Mouse (Mus musculus): ENCODE measurements around the gene Car8.

Gene Car8

GRCm38 (mm10) chr4:8238560-8239305, at the start of gene Car8:
Car8 (minus strand) TSS chr4:8239041.
- DNase-seq = peak; percentile 35 to 58

DNA sequence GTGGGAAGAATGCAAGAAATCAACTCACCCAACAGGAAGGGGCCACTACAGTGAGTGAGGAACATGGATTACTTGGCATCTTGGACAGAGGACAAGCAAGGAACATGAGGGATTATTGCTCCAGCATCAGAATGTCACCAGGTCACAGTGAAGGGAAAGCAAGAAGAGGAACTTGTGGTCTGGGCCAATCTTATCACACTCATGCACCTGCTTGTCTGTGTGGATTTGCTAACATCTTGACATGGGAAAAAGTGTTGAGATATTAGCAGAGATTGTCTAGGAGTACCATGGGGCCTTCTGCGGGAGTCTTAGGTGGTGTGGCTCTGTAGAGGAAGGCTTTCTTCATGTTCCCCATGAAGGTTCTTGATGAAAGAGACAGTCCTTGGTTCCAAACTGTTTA, 46.1 kb upstream of the Car8 start:
- no peak for DNase-seq

DNA sequence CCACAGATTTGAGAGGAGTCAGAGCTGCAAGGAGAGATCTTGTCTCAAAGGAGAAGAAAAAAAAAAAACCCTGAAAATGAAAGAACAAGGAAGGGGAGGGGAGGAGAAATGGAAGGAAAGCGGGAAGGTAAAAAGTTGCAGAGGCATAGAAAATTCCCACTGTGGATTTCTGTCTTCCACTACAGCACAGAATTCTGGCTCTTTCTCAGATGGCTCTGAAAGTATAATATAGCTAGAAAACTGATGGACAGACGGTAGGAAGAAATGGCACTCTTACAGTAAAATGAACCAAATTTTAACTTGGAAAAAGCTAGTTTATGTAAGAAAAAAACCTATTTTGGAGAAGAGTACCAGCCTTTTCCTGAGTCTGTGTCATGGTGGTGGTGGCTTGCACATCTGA, 39.3 kb upstream of the Car8 start:
- no peak for DNase-seq

DNA sequence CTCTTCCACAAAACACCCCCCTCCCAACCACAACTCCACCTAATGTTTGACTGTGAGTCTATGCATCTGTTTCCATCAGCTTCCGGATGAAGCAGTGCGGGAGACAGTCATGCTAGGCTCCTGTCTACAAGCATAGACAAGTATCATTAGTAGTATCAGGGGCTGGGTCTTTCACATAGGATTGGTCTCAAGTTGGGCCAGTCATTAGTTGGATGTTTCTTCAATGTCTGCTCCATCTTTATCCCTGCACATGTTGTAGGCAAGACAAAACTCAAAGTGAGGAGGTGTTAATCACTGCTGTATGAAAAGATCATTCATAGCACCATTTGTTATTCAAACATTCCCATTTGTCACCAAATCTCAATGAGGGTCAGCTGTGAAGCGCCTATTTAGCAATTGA, 11.0 kb upstream of the Car8 start:
- DNase-seq = no peak

DNA sequence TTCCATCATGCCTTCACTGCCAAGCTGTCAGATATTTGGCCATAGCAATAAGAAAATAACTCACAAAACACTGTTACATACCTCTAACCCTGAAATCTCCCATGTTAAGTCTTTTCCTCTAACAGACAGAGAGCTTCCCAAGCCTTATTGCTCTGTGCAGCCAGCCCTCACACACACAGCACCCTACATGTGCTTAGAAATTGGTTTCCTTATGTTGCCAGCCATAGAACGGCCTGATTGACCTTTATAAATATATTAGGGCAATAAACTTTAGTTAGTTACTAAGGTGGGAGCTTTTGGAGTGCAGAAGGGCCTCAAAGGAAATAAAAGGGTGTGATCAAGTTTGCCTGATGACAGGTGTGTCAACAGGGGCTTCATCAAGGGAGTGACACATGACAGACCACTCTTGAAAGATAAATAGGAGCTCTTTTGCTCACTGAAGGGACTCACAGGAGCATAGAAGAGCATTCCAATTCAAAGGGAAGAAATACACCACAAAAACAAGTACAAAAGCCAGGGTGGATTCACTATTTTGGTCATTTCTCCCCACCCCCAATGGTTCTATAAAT, 6.7 kb upstream of the Car8 start:
- no peak for DNase-seq

DNA sequence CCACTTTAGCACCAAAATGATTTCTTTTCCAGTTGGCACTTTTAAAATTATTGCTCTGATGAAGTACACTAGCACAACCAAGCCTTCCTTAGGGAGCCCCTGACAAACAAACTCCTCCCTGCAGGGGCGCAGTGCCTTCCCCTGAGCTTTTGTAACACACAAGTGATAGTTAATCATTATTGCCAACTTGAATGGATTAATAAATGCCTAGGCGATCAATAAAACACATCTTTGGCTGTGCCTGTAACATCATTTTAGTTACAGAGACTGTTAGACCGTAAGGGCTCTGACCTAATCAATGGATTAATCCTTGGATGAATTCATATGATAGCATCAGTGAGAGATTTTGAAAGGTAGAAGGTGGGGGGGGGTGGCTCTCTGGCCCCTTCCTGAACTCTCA, 6.2 kb upstream of the Car8 start:
- no peak for DNase-seq

GRCm38 (mm10) chr4:8239699-8240098, 858 bp upstream of the Car8 start:
- DNase-seq = no peak

DNA sequence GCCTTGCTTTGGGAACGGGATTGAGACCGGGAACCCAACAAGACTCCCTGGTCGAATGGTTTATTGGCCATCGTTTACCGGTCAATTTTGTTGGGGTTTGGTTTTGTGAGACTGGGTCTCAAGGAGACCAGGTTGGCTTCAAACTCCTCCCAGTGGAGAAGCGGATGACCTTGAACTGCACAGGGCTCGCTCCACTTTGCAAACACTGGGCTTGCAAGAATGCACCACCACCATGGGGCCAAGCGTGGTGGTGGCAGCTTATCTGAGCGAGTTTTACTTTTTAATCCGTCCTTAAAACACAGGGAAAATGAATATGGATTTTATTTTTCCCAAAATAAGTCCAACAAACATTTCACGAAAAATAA, 447 bp upstream of the Car8 start:
- DNase-seq = no peak

DNA sequence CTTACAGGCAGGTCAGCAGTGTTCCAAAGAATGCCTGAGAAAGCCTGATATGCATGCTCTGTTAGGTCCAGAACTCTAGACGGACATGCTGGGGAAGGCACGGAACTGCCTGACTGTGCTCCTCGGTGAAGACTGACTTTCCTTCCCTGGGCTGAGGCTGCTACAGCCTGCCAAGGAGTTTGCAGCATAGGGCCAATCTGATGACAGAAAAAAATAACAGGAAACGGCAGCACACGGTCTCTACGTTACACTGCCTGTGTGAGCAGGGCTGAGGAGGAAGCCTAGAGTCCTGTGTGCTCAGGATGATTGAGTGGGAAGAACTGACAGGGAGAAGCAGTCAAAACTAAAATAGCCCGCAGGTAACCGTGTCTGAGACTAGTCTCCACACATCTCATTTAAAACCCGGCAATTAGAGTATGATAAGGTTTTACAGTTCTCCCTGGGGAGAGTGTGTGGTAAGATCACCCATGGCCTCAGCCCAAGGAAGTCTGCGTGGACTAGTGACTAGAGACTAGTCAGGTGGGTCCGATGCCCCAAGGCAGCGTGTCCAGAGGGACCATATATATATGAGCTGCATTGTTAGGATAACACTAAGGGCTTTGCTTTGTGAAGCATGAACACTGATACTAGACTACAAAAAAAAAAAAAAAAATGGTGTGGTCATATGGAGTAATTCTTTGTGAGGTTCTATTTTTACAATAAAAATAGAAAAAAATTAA, 6.3 kb downstream of the Car8 start:
- DNase-seq = no peak

GRCm38 (mm10) chr4:8231291-8231871, 7.5 kb downstream of the Car8 start:
- no peak for DNase-seq

DNA sequence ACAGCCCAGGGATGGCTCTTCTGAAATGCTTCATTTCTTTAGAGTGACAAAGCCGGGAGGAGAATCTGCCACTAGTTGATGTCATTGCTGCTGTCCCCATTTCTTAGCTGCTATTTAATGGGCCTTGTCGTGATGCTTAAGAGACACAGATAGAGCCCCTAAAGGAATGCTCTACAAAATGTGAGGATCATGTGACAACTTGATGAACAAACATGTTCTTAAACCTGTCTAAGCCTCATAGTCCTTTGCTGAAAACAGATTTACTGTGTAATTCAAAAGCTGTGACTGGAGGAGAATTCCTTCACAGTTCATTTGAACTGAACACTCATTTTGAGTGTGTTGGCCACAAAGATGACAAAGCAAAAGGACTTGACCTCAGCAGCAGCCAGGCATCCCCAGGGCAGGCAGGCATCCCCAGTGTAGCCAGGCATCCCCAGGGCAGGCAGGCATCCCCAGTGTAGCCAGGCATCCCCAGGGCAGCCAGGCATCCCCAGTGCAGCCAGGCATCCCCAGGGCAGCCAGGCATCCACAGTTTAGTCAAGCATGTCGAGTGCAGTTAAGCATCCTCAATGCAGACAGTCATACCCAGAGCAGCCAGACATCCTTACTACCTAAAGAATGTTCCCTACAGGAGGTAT, 9.1 kb downstream of the Car8 start:
- no peak for DNase-seq

DNA sequence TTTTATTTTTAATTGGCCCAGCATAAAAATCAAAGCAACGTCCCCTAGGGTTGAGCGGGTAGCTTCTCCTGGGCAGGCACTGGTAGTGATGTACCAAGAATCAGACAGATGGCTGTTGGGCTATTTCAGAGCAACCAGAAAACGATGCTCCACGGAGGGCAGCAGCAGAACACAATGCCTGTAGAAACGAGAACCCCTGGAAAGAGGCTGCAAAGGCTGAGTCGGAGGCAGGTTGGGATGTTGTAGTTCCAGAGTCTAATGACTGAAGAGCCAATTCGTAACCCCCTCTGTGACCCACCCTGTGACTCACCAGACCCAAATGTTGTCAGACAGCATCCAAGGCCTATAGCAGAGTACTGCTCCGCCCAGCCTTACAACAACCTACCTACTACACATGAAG, 19.9 kb downstream of the Car8 start:
- no peak for DNase-seq

DNA sequence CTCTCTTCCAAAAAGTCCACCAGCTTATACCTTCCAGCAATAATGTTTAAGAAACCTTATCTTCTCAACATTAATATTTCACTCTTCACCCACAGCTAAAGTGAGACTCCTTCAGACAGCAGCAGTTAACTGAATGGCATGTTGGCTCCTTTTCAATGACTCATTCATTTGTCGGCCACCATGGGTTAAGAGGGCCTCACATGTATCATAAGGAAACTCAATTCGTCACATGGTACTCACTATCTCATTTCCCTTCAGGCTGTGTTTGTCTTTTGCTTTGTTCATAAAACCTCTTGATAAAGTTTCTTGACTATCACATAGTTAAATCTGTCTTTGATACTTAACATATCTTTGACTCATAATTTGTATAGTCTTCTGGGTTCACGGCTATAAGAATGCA, 20.8 kb downstream of the Car8 start:
- no peak for DNase-seq

DNA sequence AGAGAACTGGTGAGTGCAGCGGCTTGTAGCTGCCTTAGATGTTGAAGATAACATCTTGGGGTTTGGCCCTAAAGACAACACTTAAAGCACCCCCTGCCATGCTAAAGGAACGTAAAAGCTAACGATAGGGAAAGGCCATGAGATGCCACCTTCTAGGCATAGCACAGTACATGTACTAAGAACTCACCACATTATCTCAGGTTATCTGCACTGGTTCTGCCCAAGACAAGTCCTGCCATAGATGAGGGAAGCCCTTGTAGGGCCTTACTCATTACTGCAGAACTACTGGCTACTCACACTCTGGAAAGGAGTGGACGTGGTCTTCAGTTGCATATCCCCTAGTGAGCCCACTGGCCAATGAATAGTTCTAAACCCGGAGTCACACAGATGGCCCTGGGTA, 21.6 kb downstream of the Car8 start:
- DNase-seq = no peak

- DNase-seq = no peak
These were observed 22.3 kb downstream of the Car8 start for GRCm38 (mm10) chr4:8216551-8216950.

- no peak for DNase-seq
These were observed 25.2 kb downstream of the Car8 start for GRCm38 (mm10) chr4:8213661-8214060.

- no peak for DNase-seq
These were observed 25.8 kb downstream of the Car8 start for GRCm38 (mm10) chr4:8212873-8213569.

GRCm38 (mm10) chr4:8210452-8210851, 28.4 kb downstream of the Car8 start:
- DNase-seq = no peak

DNA sequence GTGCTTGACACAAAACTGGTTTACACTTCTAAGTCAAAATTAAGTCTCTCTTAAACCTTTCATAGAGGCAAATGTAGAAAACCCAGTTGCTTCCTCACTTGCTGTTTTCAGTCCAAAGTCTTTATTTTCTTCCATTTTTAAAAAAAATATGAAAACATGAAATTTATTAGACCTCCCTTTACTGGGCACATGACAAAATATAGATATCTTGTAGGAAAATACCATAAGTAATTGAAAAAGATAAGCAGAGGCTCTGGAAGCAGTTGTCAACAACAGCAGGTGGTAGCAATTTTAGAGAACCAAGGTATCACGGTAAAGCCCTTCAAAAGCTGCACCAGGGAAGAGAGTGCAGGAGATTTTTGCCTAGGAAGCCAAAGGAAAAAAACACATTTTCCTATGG, 30.9 kb downstream of the Car8 start:
- no peak for DNase-seq

DNA sequence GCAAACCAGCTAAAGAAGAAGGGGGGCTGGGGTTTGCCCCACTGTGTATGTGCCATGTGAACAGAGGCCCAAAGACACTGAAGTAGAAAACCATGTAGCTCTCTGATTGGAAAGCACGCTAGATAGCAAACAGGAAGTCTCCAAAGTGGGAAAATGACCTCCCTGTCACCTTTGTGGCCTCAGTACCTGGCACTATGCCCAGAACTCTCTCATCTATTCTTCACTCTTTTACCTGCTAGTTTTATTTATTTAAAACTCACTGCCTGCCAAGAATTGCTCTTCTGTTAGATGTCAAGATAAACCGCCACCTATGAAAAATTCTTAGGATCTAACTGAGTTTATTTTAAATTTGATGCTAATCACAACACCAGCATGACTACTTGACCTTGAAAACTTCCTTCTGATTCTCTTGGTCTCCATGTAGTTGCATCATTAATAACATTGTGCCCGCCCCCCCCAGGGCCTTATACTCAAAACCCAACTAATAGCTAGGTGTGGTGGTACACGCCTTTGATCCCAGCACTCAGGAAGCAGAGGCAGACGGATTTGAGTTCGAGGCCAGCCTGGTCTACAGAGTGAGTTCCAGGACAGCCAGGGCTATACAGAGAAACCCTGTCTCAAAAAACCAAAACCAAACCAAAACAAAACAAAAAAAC, 31.8 kb downstream of the Car8 start:
- DNase-seq = no peak

DNA sequence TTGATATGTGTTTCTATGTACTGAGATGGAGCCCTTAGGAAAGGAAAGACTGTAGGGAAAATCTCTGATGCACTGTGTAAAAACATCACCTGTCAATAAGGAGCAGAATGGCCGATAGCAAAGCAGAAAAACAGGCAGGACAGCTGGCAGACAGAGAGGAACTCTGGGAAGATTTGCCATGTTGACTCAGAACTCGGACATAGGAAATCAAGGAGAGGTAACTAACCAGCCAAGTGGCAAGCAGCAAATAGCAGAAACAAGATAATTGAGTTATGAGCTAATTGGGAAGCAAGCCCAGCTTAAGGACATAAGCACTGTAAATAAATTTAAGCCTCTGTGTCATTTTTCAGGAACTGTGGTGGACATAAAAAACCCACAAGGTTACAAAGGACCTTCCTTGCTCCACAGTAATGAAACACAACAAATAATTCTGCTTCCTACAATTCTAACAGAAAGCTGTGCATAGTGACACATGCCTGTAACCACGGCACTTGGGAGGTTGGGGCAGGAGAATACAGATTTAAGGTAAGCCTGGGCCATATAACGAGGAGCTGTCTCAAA, 33.7 kb downstream of the Car8 start:
- no peak for DNase-seq

GRCm38 (mm10) chr4:8203367-8203766, 35.5 kb downstream of the Car8 start:
- no peak for DNase-seq

All from cerebellum, postnatal 25 days (tissue).